Mouse (Mus musculus) left cerebral cortex, postnatal 4 days (tissue): ENCODE measurements at regions not wholly inside any gene's neighbourhood (a gene's known extent, or its start where the extent isn't known, plus 50 kb on each side); places are given as distances from the start of the nearest gene placed in this dataset.
"Not testable (repeated sequence)": the region's sequence is repeated elsewhere in the genome, so short reads cannot be mapped to it uniquely, and the experiment has no call there.

ENCODE experiments used
- DNase-seq: peaks from one replicate; pipeline ENCODE4 v3.0.0-alpha.2; 2022
- intact Hi-C: fragments of 180-260 bp; cut with DNase I; formaldehyde crosslinking; loops from one replicate; pipeline ENCODE4 v1.15.1; 2025

DNA sequence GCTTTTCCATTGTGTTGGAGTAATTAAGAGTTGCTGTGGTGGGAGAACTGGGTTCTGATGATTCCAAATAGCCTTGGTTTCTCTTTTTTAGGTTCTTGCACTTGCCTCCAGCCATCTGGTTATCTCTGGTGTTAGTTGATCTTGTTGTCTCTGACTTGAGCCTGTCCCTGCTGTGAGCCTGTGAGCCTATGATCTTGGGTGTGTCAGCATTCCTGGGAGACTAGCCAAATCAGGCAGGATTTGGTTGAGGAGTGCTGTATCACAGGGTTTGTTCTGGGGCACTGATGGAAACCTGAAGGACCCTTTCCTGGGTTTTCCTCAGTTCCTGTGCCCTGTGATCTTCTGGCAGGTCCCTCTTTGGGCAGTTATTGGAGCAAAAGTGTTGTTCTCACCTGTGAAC, 406.8 kb upstream of the Ppp6c start:
- DNase-seq = no peak
- intact Hi-C loops = no loop called here

DNA sequence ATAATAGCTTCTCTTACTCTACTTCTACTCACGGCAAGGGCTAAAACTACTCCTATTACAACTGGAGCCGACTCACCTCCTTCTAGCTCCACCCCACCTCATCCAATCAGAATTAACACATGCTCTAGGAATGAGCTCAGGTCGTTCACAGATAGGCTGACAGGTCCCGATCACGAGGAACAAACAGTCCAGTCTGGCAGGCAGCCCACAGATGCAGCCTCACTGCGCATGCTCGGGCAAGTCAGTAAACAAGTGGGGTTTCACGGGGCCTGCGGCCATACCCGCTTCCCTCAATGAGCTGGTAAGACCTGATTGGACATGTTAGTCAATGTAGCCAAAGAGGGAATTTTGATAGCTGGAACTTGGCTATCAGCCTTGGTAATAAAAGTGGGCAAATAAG, 388.0 kb upstream of the Ppp6c start:
- intact Hi-C loops = no loop called here
- DNase-seq = no peak

DNA sequence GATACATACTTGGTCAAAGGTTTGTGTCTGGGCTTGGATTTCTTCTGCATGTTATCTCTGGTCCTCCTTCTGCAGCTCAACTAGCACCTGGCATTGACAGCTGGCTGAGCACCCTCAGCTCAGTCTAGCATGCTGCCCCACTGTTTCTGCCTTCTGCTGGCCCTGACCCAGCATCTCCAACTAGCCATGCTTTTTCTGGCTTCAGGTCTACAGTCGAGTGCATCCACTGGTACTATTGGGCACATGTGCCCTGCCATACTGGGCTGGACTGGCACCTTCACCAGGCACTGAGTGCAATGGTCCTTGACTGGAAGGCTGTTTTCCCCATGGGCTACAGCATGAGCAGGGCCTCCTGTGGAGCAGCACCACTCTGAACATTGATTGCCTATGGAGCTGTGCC, 386.6 kb upstream of the Ppp6c start:
- intact Hi-C loops = no loop called here
- DNase-seq = peak; percentile 89

DNA sequence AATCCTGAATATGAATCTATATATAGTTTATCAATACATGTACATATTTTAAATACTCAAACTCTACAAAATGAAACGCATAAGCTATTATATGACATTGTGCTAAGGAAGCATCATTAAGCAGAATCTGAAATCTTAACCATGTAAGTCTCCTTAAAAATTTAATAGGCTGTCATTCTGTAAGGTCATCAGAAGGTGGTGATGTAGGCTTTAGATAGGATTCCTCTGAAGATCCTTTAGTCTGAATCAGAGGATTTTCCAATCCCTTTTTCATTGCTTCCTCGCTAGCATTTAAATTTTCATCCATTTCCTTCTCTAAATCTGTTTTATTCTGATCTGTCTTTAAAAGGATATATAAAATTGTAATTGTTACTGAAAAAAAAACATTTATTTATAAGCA, 386.0 kb upstream of the Ppp6c start:
- DNase-seq = no peak
- intact Hi-C loops = no loop called here

DNA sequence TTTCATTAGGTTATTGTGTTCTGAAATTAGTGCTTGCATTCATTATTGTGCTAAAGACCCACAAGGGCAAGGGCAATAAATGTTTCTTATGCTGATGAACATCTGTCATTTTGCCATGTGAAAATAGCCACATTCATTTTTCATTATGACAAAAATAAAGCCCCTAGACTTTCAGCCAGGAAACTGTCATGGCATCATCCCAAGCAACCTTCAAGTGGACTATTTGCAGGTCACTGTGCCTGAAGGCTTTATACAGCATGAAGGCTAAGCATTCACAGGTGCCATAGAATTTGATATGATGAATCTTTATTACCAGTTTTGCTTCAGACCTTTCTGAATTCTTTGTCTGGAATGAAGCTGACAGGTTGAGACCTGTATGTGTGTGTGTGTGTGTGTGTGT, 376.0 kb upstream of the Ppp6c start:
- DNase-seq = no peak
- intact Hi-C loops = no loop called here

DNA sequence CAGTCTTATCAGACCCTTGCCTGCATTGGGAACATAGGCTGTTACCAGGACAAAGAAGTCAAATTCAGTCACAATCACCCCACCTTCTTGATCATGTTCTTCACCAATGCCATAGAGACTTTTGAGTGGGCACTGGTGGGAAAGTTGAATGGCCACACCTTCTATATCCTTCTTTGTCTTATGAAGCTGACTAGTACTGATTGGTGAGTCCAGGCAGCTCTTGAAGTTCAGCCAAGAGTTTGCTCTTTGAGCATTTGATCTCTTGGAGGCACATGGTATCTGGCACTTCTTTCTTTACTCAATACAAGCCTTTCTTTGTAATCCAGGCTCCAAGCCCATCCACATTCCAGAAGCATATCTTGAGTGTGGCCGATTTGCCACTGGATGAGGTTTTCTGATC, 331.9 kb upstream of the Ppp6c start:
- no peak for DNase-seq
- intact Hi-C loops = no loop called here

DNA sequence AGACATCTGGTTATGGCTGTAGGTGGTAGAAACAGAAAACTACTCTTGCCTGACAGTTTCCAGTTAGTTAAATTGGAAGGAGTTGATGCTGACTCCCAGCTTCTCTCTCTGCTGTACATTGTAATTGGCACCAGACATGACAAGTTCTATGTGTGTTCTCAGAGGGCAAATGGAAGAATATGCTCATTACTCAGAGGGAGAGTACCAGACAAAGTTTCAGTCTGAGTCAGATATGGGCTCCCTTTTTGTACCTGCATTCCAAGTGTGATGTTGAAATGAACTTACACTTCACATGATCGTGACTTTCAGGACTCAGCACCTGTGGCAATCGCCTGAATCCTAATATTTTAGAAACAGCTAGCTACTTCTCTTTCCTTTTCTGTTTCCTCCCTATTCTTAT, 281.7 kb upstream of the Ppp6c start:
- DNase-seq = no peak
- intact Hi-C loops = no loop called here

DNA sequence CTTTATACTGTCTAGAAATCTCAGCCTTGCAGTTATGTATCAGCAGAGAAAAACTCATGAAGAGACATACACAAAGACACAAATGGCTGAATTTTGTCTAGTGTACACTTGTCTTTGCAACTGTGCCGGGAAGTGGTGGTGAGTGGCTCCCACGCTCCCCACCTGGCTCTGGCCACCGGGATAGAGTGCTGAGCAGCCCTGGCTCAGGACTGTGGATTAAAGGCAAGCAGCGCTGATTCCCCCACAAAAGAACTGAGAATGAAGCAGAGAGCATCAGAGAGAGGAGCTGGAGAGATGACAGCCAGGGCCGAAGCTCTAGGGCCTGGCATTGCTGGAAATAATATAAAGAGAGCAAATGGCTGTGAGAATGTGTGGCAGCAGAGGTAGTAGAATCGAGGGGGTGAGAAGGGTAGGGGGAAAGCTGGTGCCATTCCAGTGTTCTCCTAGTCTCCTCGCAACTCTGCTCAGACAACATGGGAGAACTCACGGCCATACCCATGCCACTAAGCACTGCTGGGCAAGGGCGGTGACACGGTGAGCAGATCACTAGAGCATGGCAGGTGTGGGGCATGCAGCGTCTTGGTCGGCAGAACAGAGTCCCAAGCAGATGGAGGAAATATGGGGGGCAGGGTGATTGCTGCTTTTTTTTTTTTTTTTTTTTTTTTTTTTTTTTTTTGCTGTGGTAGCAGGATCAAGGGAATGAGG, 257.1 kb upstream of the Ppp6c start:
- intact Hi-C loops = no loop called here
- DNase-seq = peak; percentile 9

DNA sequence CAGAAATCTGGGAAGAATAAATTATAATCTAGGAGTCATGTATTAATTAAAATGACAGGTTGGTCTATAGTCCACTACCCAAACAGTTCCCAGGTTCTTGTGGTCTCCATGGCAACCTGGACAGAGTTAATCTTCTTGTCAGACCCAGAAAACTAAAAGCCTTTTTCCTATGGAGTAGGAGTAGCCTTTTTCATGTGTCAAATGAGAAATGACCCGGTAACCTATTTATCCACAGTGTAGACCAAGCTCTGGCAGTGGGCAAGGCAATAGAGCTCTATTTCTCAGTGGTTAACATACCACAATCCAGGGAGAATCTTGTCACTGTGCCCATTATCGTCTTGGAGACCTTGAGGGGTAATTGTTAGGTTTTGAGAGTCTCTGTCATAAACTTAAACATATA, 256.4 kb upstream of the Ppp6c start:
- no peak for DNase-seq
- intact Hi-C loops = no loop called here

DNA sequence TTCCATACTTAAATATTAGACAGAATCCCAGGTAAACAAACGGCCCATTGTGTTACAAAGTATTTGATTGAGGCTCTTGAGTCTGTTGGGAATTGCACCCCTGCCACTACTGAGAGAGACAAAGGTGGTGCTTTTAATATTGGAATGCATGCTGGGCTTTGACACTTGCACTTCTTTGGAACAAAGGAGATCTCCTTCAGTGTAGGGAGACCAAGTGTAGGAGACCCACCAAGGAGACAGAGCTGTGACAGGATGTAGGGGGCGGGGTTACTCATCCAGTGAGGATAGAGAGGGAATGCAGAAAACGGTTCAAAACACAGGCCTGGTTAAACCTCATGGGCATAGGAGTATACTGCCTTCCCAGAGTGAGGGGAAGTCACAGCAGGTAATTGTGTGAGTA, 254.0 kb upstream of the Ppp6c start:
- intact Hi-C loops = no loop called here

DNA sequence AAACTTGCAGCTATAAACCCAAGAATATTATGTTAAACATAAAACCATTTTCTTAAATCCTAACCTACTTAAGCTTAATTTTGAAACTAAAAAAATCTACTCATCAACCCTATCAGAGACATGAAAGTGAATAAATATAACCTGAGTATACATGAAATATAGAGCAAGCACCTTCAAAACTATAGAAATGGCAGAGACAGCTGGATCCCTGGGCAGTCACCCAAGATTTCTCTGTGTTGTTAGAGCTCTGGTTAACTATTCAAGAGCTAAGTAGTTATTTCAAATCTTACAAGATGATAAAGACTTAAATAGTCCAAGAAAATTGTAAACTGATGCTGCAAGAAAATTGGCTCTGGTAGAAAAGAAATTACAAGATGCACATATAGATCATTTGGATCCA, 246.7 kb upstream of the Ppp6c start:
- not testable (repeated sequence) for DNase-seq

More for the DNA sequence above, 254.0 kb upstream of the Ppp6c start:
- DNase-seq = no peak

More for the DNA sequence above, 246.7 kb upstream of the Ppp6c start:
- intact Hi-C loops = not testable (repeated sequence)
